Mouse (Mus musculus) stomach, postnatal 0 days (tissue): ENCODE data around the gene Camkmt.

Source experiments
- CTCF ChIP-seq: IDR thresholded peaks from 2 replicates; pipeline ENCODE4 v1.5.1; 2016; ENCODE audit warnings: antibody characterized with exemption, low read depth, mild to moderate bottlenecking, moderate library complexity
- EP300 ChIP-seq: optimal IDR thresholded peaks from 2 replicates; pipeline ENCODE3; 2016; ENCODE audit warnings: antibody characterized with exemption

DNA sequence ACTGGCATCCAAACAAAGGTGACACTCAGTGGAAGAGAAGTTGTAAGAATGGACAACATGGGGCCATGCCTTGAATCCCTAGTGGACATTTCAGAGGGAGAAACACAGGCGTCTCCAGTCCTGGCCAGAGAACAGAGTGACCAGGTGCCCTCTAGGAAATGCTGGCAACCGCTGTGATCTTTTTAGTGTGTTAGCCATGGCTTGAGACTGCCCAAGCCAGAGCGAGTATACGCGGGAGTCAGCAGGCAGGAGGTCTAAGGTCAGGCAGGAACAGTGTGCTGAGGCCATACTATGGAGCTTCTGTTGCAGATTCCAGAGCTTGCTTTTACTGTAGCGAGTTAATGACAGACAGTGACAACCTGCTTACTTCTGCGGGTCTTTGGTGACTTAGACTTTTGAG is 270.7 kb downstream of the Camkmt start:
- TF ChIP-seq CTCF: no peak
- TF ChIP-seq EP300: no peak
